Mouse (Mus musculus) limb, embryonic 13.5 days (tissue): ENCODE results near the gene Gm49361. TPM values are rescaled to one million over a fixed set of nuclear protein-coding genes. Genes with fewer than 3 reads are reported as not detected.
"Not testable (repeated sequence)": the region's sequence is repeated elsewhere in the genome, so short reads cannot be mapped to it uniquely, and the experiment has no call there.

Source experiments
- ATAC-seq: fragments of 200-750 bp; cut with Nextera tagmentation; 2 replicates; pipeline ENCODE4 v1.8.0; 2017; ENCODE audit warnings: low read depth, moderate number of reproducible peaks, moderate TSS enrichment; ENCODE audit not compliant: low FRiP score
- H3K27ac ChIP-seq: fragments of 300-500 bp; sonication (generic); 2 replicates; pipeline ENCODE4 v1.5.1; 2015; ENCODE audit warnings: inconsistent platforms, mild to moderate bottlenecking, moderate library complexity
- H3K27me3 ChIP-seq: fragments of 300-500 bp; sonication (generic); 2 replicates; pipeline ENCODE4 v1.6.1; 2015; ENCODE audit warnings: mild to moderate bottlenecking, inconsistent platforms
- H3K36me3 ChIP-seq: fragments of 300-500 bp; sonication (generic); 2 replicates; pipeline ENCODE4 v1.6.1; 2015; ENCODE audit warnings: inconsistent platforms, mild to moderate bottlenecking, moderate library complexity
- H3K4me1 ChIP-seq: fragments of 300-500 bp; sonication (generic); 2 replicates; pipeline ENCODE4 v1.6.1; 2015; ENCODE audit warnings: inconsistent platforms
- H3K4me2 ChIP-seq: fragments of 300-500 bp; sonication (generic); replicated peaks from 2 replicates; pipeline ENCODE4 v1.6.1; 2015; ENCODE audit warnings: inconsistent platforms, mild to moderate bottlenecking, moderate library complexity
- H3K4me3 ChIP-seq: fragments of 300-500 bp; sonication (generic); 2 replicates; pipeline ENCODE4 v1.5.1; 2015; ENCODE audit warnings: moderate library complexity, mild to moderate bottlenecking, inconsistent platforms
- H3K9ac ChIP-seq: fragments of 300-500 bp; sonication (generic); 2 replicates; pipeline ENCODE4 v1.6.1; 2015; ENCODE audit warnings: mild to moderate bottlenecking, inconsistent platforms
- H3K9me3 ChIP-seq: fragments of 300-500 bp; sonication (generic); 2 replicates; pipeline ENCODE4 v1.6.1; 2016; ENCODE audit warnings: inconsistent platforms
- whole genome bisulfite sequencing: fragments of 180-500 bp; shearing (Covaris S2); methylation state at CpG from one replicate; pipeline ENCODE4 v1.1.7; 2015; 5-methylcytosine and 5-hydroxymethylcytosine counted together
- polyA plus RNA-seq: library from polyadenylated mRNA; unstranded; fragments of >200 nt; fragmentation: Nextera tagmentation; extraction: Ambion mirVana; gene quantifications from 2 replicates; pipeline ENCODE4 v1.2.1, GENCODE M21; 2015

The Gm49361 gene
- polyA plus RNA-seq, 1 experiment from 2014 or later = not detected

GRCm38 (mm10) chr14:57753351-57753992, 7.6 kb upstream of the Gm49361 start:
- Histone ChIP-seq H3K9me3 (no peaks in the 10 kb centered on the region), H3K4me3 (no peak overlapping the region), H3K27me3 (no peaks in the 10 kb centered on the region), H3K4me2 (no peak overlapping the region), H3K4me1 (0 out of 2 replicates have a peak, but pooled peaks cover 3% of the 10 kb centered on the region), H3K9ac (no peak overlapping the region), H3K36me3 (no peaks in the 10 kb centered on the region), H3K27ac (no peak overlapping the region)
- no peak for ATAC-seq
- 31% methylated on average over 9 of the region's 9 CpGs for WGBS

GRCm38 (mm10) chr14:57751006-57751405, 5.1 kb upstream of the Gm49361 start:
- not testable (repeated sequence) for H3K9me3 ChIP-seq, H3K36me3 ChIP-seq, ATAC-seq, H3K27me3 ChIP-seq, H3K4me2 ChIP-seq, H3K27ac ChIP-seq, H3K9ac ChIP-seq, H3K4me1 ChIP-seq, H3K4me3 ChIP-seq

GRCm38 (mm10) chr14:57749501-57749900, 3.6 kb upstream of the Gm49361 start:
- Histone ChIP-seq H3K4me2 (no peak overlapping the region), H3K27me3 (no peaks in the 10 kb centered on the region), H3K4me1 (peaks cover 7% of the 10 kb centered on the region; the same call in 1 of the 2 replicates), H3K9me3 (no peaks in the 10 kb centered on the region), H3K4me3 (no peak overlapping the region), H3K9ac (no peak overlapping the region), H3K36me3 (no peaks in the 10 kb centered on the region), H3K27ac (no peak overlapping the region)
- no peak for ATAC-seq
- WGBS = 39% methylated on average over 2 of the region's 2 CpGs

- H3K27ac ChIP-seq = peak overlapping the region; percentile 97
- H3K4me3 ChIP-seq = peak overlapping the region; percentile 98
- no peaks in the 10 kb centered on the region for H3K27me3 ChIP-seq
- H3K36me3 ChIP-seq = no peaks in the 10 kb centered on the region; the same call in 1 of the 2 replicates
- no peaks in the 10 kb centered on the region for H3K9me3 ChIP-seq
- under 1% methylated on average over 96 of the region's 103 CpGs for WGBS
- ATAC-seq = peak; percentile 52
- peak overlapping the region; percentile 98 for H3K9ac ChIP-seq
- H3K4me2 ChIP-seq = peak overlapping the region; percentile 76
- peaks cover 35% of the 10 kb centered on the region for H3K4me1 ChIP-seq
Measured at GRCm38 (mm10) chr14:57745291-57745969, 473 bp downstream of the Gm49361 start.

- ATAC-seq = no peak
- H3K36me3 ChIP-seq = no peaks in the 10 kb centered on the region; the same call in 1 of the 2 replicates
- H3K27me3 ChIP-seq = no peaks in the 10 kb centered on the region
- peaks cover 35% of the 10 kb centered on the region for H3K4me1 ChIP-seq
- WGBS = 0% methylated on average over 8 of the region's 8 CpGs
- peak overlapping the region; percentile 98 for H3K9ac ChIP-seq
- H3K27ac ChIP-seq = peak overlapping the region; percentile 97
- no peaks in the 10 kb centered on the region for H3K9me3 ChIP-seq
- H3K4me2 ChIP-seq = peak overlapping the region; percentile 76
- peak overlapping the region; percentile 98 for H3K4me3 ChIP-seq
Measured at GRCm38 (mm10) chr14:57744547-57744946, 1.4 kb downstream of the Gm49361 start.

GRCm38 (mm10) chr14:57740651-57741050, 5.3 kb downstream of the Gm49361 start:
- H3K4me1 ChIP-seq = peaks cover 51% of the 10 kb centered on the region
- no peak for ATAC-seq
- no peak overlapping the region for H3K9ac ChIP-seq
- no peaks in the 10 kb centered on the region for H3K27me3 ChIP-seq
- no peak overlapping the region for H3K4me3 ChIP-seq
- no peaks in the 10 kb centered on the region for H3K9me3 ChIP-seq
- H3K36me3 ChIP-seq = peaks cover 7% of the 10 kb centered on the region; the same call in 1 of the 2 replicates
- H3K27ac ChIP-seq = no peak overlapping the region
- 75% methylated on average over 8 of the region's 8 CpGs for WGBS
- no peak overlapping the region for H3K4me2 ChIP-seq

- no peak for ATAC-seq
- no peak overlapping the region for H3K9ac ChIP-seq
- no peaks in the 10 kb centered on the region for H3K27me3 ChIP-seq
- no peak overlapping the region for H3K4me3 ChIP-seq
- no peak overlapping the region for H3K4me2 ChIP-seq
- H3K9me3 ChIP-seq = no peaks in the 10 kb centered on the region
- H3K36me3 ChIP-seq = peaks cover 24% of the 10 kb centered on the region
- peak overlapping the region; percentile 44; the same call in 1 of the 2 replicates for H3K27ac ChIP-seq
- H3K4me1 ChIP-seq = peaks cover 48% of the 10 kb centered on the region
Measured at GRCm38 (mm10) chr14:57737089-57737488, 8.8 kb downstream of the Gm49361 start.

GRCm38 (mm10) chr14:57736141-57736540, 9.8 kb downstream of the Gm49361 start:
- peak overlapping the region; percentile 1; the same call in 1 of the 2 replicates for H3K27ac ChIP-seq
- WGBS = 59% methylated on average over 4 of the region's 4 CpGs
- no peak for ATAC-seq
- H3K9me3 ChIP-seq = no peaks in the 10 kb centered on the region
- H3K36me3 ChIP-seq = peaks cover 31% of the 10 kb centered on the region
- no peak overlapping the region for H3K9ac ChIP-seq
- H3K4me1 ChIP-seq = peaks cover 44% of the 10 kb centered on the region
- H3K4me2 ChIP-seq = no peak overlapping the region
- no peak overlapping the region for H3K4me3 ChIP-seq
- H3K27me3 ChIP-seq = no peaks in the 10 kb centered on the region

- WGBS = 53% methylated on average over 6 of the region's 6 CpGs
- H3K27ac ChIP-seq = no peak overlapping the region
- no peaks in the 10 kb centered on the region for H3K27me3 ChIP-seq
- H3K4me1 ChIP-seq = peaks cover 54% of the 10 kb centered on the region
- no peak overlapping the region for H3K9ac ChIP-seq
- ATAC-seq = no peak
- peaks cover 34% of the 10 kb centered on the region for H3K36me3 ChIP-seq
- H3K4me3 ChIP-seq = no peak overlapping the region
- no peak overlapping the region for H3K4me2 ChIP-seq
- H3K9me3 ChIP-seq = no peaks in the 10 kb centered on the region
Measured at GRCm38 (mm10) chr14:57732668-57733293, 13.1 kb downstream of the Gm49361 start.

GRCm38 (mm10) chr14:57730527-57730926, 15.4 kb downstream of the Gm49361 start:
- 0 out of 2 replicates have a peak, but pooled peaks have one; percentile 40 for ATAC-seq
- H3K36me3 ChIP-seq = peaks cover 56% of the 10 kb centered on the region
- peaks cover 34% of the 10 kb centered on the region for H3K4me1 ChIP-seq

GRCm38 (mm10) chr14:57729975-57730499, 15.9 kb downstream of the Gm49361 start:
- 64% methylated on average over 5 of the region's 5 CpGs for WGBS
- Histone ChIP-seq H3K4me1 (peaks cover 29% of the 10 kb centered on the region), H3K27ac (peak overlapping the region; percentile 35; the same call in 1 of the 2 replicates), H3K4me2 (no peak overlapping the region), H3K9ac (peak overlapping the region; percentile 1; the same call in 1 of the 2 replicates), H3K4me3 (no peak overlapping the region), H3K27me3 (no peaks in the 10 kb centered on the region), H3K9me3 (no peaks in the 10 kb centered on the region), H3K36me3 (peaks cover 60% of the 10 kb centered on the region)
- no peak for ATAC-seq

More at GRCm38 (mm10) chr14:57730527-57730926, 15.4 kb downstream of the Gm49361 start:
- Histone ChIP-seq H3K9me3 (no peaks in the 10 kb centered on the region), H3K9ac (peak overlapping the region; percentile 1; the same call in 1 of the 2 replicates), H3K27me3 (no peaks in the 10 kb centered on the region), H3K4me2 (no peak overlapping the region), H3K27ac (peak overlapping the region; percentile 35; the same call in 1 of the 2 replicates), H3K4me3 (no peak overlapping the region)
- WGBS = 47% methylated on average over 9 of the region's 9 CpGs

- Histone ChIP-seq H3K4me1 (peaks cover 22% of the 10 kb centered on the region), H3K27me3 (no peaks in the 10 kb centered on the region), H3K36me3 (peaks cover 65% of the 10 kb centered on the region), H3K9ac (no peak overlapping the region), H3K27ac (0 out of 2 replicates have a peak overlapping the region, but pooled peaks have one; percentile 7), H3K9me3 (no peaks in the 10 kb centered on the region), H3K4me2 (no peak overlapping the region), H3K4me3 (no peak overlapping the region)
- WGBS = 85% methylated on average over 8 of the region's 8 CpGs
- no peak for ATAC-seq
Measured at GRCm38 (mm10) chr14:57729364-57729763, 16.5 kb downstream of the Gm49361 start.
